Mouse (Mus musculus) adrenal gland, postnatal 14 days (tissue): ENCODE measurements around the gene Sorbs1. TPM values are rescaled to one million over a fixed set of nuclear protein-coding genes. Genes with fewer than 3 reads are reported as not detected.
A peak's percentile ranks its signal among the peaks of the same experiment; 100 is the strongest.

Source experiments
- DNase-seq: peaks from one replicate; pipeline ENCODE4 v3.0.0; 2021; ENCODE audit warnings: mixed read lengths
- total RNA-seq: library from RNA; stranded (reverse); gene quantifications from 2 replicates; pipeline ENCODE4 v1.2.3, GENCODE M21; 2021

Gene Sorbs1
- total RNA-seq, 1 experiment from 2014 or later = 159 TPM

GRCm38 (mm10) chr19:40371866-40372265 is 141.7 kb downstream of the Sorbs1 start:
- DNase-seq = peak; percentile 23

DNA sequence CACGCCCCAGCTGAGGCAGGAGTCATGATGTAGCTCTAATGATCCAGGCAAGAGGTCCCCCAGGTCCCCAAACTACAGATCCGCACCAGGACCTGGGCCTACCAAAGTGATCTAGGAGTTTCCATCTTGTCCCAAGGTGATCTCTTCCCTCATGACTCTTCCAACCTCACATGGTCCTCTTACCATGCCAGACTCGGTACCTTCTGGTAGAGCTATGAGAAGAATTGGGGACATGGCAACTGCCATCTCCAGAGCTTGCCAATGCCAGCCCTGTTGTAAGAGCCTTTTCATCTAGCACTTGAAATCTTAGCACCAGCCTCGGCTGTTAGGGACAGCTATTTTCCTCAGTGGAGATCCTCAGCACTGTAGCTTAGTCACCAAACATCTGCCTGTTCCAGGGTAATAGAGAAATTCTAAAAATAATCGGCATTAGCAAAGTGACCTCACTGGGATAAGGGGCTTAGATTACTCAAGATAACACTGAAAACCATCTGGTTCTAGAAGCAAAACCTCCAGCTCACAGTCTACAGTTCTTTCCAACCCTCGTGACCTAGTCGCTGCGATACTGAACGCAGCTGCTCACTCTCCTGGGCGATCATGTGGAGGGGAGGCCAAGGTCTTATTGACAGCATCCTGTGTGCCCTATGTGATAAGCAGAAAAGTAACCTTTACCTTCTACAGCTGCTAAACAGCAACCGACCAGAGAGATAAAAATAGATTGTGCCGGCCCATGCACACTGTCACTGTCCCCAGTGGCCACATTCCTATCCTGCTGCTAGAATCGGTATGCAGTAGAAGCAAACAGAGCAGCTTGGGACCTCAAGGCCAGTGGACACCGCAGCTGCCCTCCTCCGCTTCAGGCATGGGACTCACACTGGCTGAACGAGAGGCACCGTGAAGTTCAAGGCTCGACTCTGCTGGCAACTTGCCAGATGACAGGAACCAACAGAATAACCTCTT is 143.4 kb downstream of the Sorbs1 start:
- DNase-seq = peak; percentile 84

GRCm38 (mm10) chr19:40368517-40368916 is 145.1 kb downstream of the Sorbs1 start:
- peak; percentile 31 for DNase-seq

DNA sequence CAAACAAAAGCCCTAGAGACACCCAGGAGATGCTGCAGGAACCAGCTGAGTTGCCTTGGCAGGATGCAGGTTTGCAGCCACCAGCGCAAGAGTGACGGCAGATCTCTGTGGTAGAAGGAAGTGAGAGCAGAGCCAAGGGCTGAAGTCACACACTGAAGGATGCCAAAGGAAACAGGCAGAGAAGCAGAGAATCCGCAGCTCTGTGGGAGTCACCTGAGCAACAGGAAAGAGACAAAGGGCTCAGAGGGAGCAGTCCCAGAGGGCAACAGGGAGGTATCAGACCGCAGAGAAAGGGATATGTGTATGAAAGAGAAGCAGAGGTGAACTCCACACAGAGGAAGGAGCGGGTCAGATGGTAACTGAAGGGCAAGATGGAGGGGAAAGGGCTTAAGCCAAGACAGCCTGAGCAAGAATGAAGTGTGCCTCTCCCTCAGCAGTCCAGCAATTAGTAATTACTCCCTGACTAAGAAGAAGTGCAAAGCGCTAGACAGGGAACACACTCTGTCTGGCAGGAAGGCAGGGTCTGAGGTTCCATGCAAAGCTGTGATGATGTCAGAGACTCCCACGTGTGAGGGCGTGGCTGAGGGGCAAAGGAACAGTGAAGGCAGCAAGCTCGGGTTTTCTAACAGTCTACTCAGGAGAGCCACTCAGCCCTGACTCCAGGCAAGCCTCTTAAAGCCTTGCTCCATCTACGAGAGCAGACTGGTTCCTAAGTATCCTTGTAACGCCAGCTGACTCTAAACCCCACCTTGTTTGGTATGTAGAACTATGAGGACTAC is 147.2 kb downstream of the Sorbs1 start:
- peak; percentile 66 for DNase-seq

DNA sequence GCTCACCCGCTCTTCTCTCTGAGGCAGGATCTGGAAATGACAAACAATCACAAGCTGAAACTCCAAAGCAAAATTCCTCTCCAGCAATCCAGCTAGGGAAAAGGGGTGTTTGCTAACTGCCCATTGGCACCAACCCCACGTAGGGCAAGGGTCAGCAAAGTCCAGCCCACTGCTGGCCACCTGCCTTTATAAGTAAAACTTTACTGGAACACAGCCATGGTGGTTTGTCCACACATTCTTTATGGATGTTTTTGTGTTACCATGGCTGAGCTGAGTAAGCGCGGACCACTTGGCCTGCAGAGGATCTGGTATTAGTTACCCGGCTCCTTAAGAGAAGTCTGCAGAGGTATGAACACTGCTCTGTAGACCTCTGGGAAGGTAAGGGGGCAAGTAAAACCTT is 148.4 kb downstream of the Sorbs1 start:
- DNase-seq = peak; percentile 64

DNA sequence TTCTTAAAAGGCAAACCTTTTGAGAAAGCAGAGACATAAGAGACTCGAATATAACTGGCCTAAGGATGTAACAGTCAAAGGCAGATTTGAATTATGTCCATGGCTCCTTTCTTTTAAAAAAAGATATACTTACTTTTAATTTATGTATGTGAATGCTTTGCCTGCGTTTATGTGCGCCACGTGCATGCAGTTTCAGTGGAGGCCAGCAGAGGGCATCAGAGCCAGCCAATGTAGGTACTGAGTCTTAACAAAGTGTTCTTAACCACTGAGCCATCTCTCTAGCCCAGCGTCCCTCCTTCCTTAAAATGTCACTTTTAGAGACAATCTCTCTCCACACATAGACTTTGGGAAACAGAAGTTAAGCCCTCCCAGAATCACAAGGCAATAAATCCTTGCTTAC is 150.1 kb downstream of the Sorbs1 start:
- DNase-seq = no peak

DNA sequence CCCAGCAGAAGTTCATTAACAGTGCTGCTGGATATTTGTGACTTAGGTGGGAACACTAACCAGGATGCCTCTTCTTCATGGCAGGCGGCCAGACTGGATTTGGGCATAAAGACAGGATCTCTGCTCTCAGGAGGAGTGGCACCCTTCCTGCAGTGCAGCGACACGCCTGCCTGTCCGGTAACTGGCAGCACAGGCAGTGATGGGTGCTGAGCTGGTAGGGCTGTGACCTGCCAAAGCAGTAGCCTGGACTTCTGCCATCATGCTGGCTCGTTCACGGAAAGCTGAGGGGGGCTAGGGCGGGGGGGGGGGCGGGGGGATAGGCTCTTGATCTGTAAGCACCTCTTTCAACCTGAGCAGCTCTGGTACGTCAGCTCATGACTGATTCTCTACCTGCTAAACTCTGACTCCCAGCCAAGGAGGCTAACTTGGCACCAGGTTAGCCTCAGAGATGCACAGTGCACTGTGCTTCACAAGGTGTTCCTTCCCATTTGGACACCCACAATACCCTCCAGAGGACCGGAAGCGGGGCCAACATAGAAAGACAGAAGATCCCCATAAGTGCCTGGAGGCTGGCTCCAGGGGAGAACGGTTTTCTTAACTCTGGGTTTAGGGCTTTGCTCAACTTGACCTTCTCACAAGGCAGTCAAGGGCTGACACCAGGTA is 151.2 kb downstream of the Sorbs1 start:
- DNase-seq = no peak

DNA sequence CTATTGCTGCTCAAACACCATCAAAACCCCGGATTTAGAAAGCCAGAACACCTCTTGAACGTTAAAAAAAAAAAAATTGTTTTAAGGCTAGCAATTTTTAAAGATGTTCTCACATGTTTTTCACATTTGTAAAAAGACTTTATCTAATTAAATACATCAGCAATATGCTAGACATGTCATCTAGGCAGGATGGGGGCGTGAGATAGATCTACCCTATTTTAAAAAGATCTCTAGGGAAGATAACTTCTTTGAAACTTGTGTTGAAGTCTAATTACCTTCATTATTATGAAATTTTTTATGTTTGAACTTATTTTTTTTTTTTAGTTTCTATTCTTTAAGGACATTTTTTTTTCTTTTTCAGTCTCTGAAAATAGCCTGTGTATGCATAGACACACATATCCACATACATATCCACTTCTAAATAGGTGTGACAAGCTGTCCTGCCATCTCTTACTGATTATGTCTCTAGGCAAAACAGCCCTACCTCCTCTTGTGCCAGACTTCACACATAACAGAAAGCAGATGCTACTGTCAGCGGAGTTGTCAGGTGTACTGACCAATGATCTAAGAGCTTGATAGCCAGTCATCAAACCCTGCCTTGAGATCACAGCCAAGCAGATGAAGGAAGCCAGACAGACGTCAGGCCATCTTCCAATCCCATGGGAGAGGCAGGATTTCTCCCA is 153.7 kb downstream of the Sorbs1 start:
- DNase-seq = no peak

- peak; percentile 69 for DNase-seq
These were observed 156.8 kb downstream of the Sorbs1 start for GRCm38 (mm10) chr19:40356536-40357522.

GRCm38 (mm10) chr19:40355075-40355474 is 158.5 kb downstream of the Sorbs1 start:
- DNase-seq = peak; percentile 40

DNA sequence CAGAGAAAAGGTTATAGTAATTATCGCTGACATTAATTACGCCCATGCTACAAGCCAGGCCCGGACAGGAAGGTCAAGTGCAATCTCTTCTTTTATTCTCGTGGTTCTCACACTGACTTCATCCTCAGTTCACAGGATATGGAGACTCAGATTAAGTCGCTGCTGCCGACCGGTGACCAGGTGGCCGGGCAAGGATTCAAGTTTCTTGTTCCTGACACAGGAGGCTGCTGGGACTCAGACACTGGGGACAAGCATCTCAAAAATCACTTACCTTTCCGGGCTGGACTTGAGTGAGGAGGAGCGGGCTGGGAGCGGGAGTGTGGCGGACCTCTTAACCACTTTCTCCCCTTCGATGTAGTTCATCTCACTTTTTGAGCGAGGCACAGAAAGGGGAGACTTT is 161.6 kb downstream of the Sorbs1 start:
- no peak for DNase-seq

DNA sequence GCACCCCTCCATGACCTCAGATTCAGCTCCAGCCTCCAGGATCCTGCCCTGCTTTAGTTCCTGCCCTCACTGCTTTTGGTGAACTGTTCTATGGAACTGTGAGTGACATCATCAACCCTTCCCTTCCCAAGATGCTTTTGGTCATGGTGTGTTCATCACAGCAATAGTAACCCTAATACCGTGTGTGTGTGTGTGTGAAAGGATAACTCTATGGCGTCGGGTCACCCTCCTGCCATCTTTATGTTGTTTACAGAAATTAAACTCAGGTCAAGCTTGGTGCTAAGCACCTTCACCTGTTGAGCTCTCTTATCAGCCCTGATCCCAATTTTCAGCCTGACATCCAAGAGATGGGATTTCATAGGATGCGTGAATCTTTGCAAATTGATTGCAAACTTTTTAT is 162.7 kb downstream of the Sorbs1 start:
- DNase-seq = no peak

GRCm38 (mm10) chr19:40349713-40350671 is 163.6 kb downstream of the Sorbs1 start:
- no peak for DNase-seq

- DNase-seq = no peak
These were observed 164.3 kb downstream of the Sorbs1 start for GRCm38 (mm10) chr19:40349281-40349680.

DNA sequence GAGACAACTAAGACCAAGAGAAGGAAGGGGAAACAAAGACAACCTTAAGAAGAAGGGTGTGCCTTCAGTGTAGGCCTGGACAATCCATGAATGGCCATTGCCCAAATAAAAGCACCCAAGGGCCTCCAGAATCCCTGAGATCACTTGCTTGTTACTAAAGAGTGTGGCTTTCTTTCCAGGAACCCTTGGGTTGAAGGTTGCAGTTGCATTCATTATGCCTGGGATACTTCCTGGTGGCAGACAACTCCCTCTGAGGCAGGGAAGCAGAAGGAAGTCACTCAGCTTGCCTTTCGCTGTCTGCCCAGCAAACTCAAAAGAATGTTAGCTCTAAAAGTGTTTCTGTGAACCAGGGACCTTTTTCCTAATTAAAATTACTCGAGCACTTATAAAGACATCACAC is 164.9 kb downstream of the Sorbs1 start:
- no peak for DNase-seq

DNA sequence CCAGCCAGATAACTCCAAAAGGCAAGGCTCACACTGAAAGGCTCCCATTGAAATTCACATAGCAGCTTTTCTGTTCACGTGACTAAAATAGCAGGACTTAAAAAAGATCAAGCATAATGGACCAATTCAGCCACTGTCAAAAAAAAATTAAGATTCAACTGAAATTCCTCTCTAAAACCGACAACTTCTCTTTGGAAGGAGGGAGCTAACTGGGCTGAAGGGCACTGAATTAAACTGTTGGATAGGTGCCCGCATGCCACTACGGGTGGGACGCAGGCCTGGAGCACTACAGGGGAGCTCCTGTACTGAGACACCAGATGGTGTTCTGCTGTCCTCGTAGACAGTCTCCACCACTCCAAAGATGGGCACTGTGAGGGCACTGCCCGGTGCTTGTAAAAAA is 165.4 kb downstream of the Sorbs1 start:
- no peak for DNase-seq

GRCm38 (mm10) chr19:40346908-40347307 is 166.7 kb downstream of the Sorbs1 start:
- DNase-seq = no peak

DNA sequence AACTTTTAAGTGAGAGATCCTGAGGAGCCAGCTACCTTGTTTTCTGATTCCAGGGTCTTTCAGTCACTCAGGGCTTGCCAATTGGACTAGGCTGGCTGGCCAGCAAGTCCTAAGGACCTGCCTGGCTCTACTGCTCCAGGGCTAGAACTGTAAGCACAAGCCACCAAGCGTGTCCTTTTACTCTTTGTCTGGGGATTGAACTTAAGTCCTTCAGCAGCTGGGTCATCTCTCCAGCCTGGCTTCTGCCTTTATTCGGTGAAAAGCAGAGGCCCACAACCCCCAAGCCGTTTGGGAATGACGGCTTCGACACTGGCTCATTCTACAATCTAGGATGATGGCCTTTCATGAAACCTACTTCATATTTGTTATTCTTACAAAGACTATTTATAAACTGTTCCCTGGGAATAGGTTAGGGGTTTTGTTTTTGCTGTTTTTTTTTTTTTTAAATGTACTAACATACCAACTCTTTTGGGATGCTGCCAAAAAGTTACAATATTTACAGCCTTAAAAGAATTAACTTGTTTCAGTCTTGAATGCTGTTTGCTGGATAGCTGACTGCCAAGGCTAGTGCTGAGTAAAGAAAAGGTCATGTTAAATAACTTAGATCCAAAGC is 167.2 kb downstream of the Sorbs1 start:
- DNase-seq = no peak

DNA sequence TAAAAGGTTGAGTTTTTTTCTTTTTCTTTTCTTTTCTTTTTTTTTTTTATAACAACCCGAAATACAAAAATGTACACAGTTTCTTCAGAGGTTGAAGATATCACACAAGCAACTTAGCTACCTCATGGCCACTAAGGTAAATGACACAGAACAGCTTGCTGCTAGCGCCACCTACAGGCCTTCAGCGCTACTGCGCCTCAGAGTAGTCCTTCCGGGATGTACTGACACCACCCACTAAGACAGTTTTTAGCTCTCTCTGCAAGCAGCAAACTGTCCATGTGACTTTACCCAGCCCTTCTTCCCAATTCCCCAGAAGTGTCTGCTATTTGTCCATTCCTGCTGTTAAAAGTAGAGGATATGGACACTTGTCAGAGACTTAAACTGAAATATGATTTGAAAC is 167.9 kb downstream of the Sorbs1 start:
- peak; percentile 73 for DNase-seq
